Mouse (Mus musculus): ENCODE data around the gene Cotl1. TPM values are rescaled to one million over a fixed set of nuclear protein-coding genes. Genes with fewer than 3 reads are reported as not detected.

Gene Cotl1
- polyA plus RNA-seq, 1 experiment, result 453 TPM

DNA sequence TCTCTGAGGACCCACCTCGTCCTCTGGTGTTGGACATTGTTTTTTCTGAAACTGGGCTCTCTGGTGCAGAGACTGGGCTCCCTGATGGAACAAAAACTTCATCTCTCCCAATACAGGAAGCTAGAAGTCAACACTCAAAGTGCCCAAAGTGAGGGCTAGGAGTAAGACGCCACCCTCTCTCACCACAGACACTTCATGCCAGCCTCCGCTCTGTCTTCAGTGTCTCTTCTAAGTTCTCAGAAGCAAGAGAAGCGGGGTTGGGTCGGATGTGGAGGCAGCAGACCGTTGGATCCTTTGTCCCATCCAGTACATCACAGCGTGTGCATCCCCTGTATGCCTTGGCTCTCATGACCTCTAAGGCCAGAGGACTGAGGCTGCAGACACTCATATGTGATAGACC, 50.8 kb downstream of the Cotl1 start:
- H3K4me3 ChIP-seq (ENCODE audit: insufficient read depth, poor library complexity, severe bottlenecking), result no peak overlapping the region
- no peak for TF ChIP-seq MYOD1 (IDR thresholded peaks at IDR 0.05; ENCODE audit: control insufficient read depth, insufficient read length, low read depth)
- no peak for TF ChIP-seq USF1 (IDR thresholded peaks at IDR 0.05; ENCODE audit: low read depth)
- no peak for TF ChIP-seq CTCF (IDR thresholded peaks at IDR 0.05; ENCODE audit: control insufficient read depth, insufficient read depth, insufficient read length)
- no peaks in the 10 kb centered on the region for H3K36me3 ChIP-seq (ENCODE audit: control insufficient read depth, insufficient read depth)
- no peaks in the 10 kb centered on the region for H3K79me2 ChIP-seq (ENCODE audit: control insufficient read depth, insufficient read depth)
- no peak overlapping the region for H3ac ChIP-seq (ENCODE audit: control insufficient read depth, insufficient read length, low read depth)
- H3K79me3 ChIP-seq (ENCODE audit: low read depth), result no peaks in the 10 kb centered on the region
- H3K27me3 ChIP-seq (ENCODE audit: control insufficient read depth, insufficient read depth, insufficient read length), result no peaks in the 10 kb centered on the region

DNA sequence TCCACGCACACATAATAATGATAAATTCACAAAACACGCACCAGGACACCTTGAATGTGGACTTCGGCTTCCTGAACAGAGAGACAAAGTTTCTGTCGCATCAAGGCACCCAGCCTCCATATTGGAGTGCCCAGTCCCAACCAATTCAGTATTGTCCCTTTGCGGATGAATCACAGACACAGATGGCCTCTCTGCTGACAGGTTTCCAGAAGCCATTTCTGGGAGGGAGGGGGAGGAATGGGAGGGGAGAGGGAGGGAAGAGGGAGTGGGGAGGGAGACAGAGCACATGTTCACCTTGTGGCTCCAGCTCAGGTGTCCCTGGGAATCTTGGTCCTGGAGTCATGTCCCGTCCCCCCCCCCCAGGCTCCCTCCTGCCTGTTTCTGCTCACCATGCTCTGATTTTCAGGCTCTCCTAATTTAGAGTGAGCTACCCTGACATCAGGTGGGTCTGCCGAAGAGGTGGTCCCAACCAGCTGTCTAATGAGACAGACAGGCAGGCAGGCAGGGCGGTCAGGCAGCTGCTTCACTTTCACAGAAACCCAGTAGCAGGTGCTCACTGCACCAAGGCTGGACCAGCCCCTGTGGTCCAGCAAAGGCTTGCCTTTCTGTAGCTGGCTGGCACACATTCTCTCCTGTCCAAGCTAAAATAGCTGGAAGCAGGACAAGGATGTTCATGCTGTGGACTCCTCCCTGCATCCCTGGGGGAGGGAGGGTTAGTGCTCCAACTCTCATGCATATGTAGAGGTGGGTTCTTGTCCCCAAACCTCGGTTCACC, 51.5 kb downstream of the Cotl1 start:
- TF ChIP-seq USF1 (IDR thresholded peaks at IDR 0.05; ENCODE audit: low read depth), result no peak
- TF ChIP-seq MYOD1 (IDR thresholded peaks at IDR 0.05; ENCODE audit: control insufficient read depth, insufficient read length, low read depth), result no peak
- TF ChIP-seq FOSL1 (IDR thresholded peaks at IDR 0.05; ENCODE audit: insufficient read depth, low read length, poor library complexity, severe bottlenecking), result no peak
- TF ChIP-seq MAX (IDR thresholded peaks at IDR 0.05), result no peak
- TF ChIP-seq MYOG (IDR thresholded peaks at IDR 0.05; ENCODE audit: control insufficient read depth, extremely low read depth, insufficient read length), result no peak
- H3K4me3 ChIP-seq (ENCODE audit: insufficient read depth, poor library complexity, severe bottlenecking), result no peak overlapping the region
- no peaks in the 10 kb centered on the region for H3K79me2 ChIP-seq (ENCODE audit: control insufficient read depth, insufficient read depth)
- H3K36me3 ChIP-seq (ENCODE audit: control insufficient read depth, insufficient read depth), result no peaks in the 10 kb centered on the region
- H3K79me3 ChIP-seq (ENCODE audit: low read depth), result no peaks in the 10 kb centered on the region
- H3ac ChIP-seq (ENCODE audit: control insufficient read depth, insufficient read length, low read depth), result no peak overlapping the region
- H3K27me3 ChIP-seq (ENCODE audit: control insufficient read depth, insufficient read depth, insufficient read length), result no peaks in the 10 kb centered on the region

DNA sequence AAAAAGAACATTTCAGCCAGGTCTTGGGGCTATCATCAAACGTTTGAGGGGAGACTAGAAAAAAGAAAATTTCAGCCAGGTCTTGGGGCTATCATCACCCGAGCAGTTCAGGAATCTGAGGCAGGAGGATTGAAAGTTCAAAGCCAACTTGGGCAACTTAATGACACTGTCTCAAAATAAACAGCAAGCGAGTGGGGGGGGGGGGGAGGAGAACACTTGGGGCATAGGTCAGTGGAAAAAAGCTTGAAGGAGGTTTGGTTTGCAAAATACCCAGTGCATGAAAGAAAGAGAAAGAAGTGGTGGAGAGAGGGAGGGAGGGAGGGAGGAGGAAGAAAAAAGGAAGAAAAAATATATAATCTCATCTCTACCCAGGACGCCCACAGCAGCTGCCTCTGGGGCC, 53.0 kb downstream of the Cotl1 start:
- H3ac ChIP-seq (ENCODE audit: control insufficient read depth, insufficient read length, low read depth), result no peak overlapping the region
- no peaks in the 10 kb centered on the region for H3K27me3 ChIP-seq (ENCODE audit: control insufficient read depth, insufficient read depth, insufficient read length)
- no peak overlapping the region for H3K4me3 ChIP-seq (ENCODE audit: insufficient read depth, poor library complexity, severe bottlenecking)
- H3K36me3 ChIP-seq (ENCODE audit: control insufficient read depth, insufficient read depth), result no peaks in the 10 kb centered on the region
- no peaks in the 10 kb centered on the region for H3K79me2 ChIP-seq (ENCODE audit: control insufficient read depth, insufficient read depth)
- H3K79me3 ChIP-seq (ENCODE audit: low read depth), result no peaks in the 10 kb centered on the region
- no peak for TF ChIP-seq MAX (IDR thresholded peaks at IDR 0.05)
- no peak for TF ChIP-seq CEBPB (IDR thresholded peaks at IDR 0.05; ENCODE audit: low read depth)
- TF ChIP-seq CTCF (IDR thresholded peaks at IDR 0.05; ENCODE audit: control insufficient read depth, insufficient read depth, insufficient read length), result no peak
- TF ChIP-seq FOSL1 (IDR thresholded peaks at IDR 0.05; ENCODE audit: insufficient read depth, low read length, poor library complexity, severe bottlenecking), result no peak
- TF ChIP-seq USF1 (IDR thresholded peaks at IDR 0.05; ENCODE audit: low read depth), result no peak
- TF ChIP-seq MYOD1 (IDR thresholded peaks at IDR 0.05; ENCODE audit: control insufficient read depth, insufficient read length, low read depth), result no peak
- TF ChIP-seq MYOG (IDR thresholded peaks at IDR 0.05; ENCODE audit: control insufficient read depth, extremely low read depth, insufficient read length), result no peak

DNA sequence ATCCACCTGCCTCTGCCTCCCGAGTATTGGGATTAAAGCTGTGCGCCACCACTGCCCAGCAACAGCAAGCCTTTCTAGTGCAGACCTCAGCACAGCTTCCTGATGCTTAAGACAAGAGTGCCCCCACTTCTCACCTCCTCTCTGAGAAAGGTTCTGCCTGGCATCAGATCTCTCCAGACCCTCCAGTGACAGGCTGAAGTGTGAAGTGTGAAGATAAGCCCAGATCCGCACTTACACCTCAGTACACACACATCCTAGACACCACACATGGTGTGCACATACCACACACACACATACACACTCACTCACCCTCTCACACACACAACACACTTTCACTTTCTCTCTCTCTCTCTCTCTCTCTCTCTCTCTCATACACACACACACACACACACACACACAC, 53.5 kb downstream of the Cotl1 start:
- Histone ChIP-seq H3K27me3 (ENCODE audit: control insufficient read depth, insufficient read depth, insufficient read length) (no peaks in the 10 kb centered on the region), H3K4me3 (ENCODE audit: insufficient read depth, poor library complexity, severe bottlenecking) (no peak overlapping the region), H3K79me2 (ENCODE audit: control insufficient read depth, insufficient read depth) (no peaks in the 10 kb centered on the region), H3ac (ENCODE audit: control insufficient read depth, insufficient read length, low read depth) (no peak overlapping the region), H3K36me3 (ENCODE audit: control insufficient read depth, insufficient read depth) (no peaks in the 10 kb centered on the region), H3K79me3 (ENCODE audit: low read depth) (no peaks in the 10 kb centered on the region)
- TF ChIP-seq USF1 (IDR thresholded peaks at IDR 0.05; ENCODE audit: low read depth) (no peak), CTCF (IDR thresholded peaks at IDR 0.05; ENCODE audit: control insufficient read depth, insufficient read depth, insufficient read length) (no peak), MAX (IDR thresholded peaks at IDR 0.05) (no peak), MYOG (IDR thresholded peaks at IDR 0.05; ENCODE audit: control insufficient read depth, extremely low read depth, insufficient read length) (no peak), CEBPB (IDR thresholded peaks at IDR 0.05; ENCODE audit: low read depth) (no peak), FOSL1 (IDR thresholded peaks at IDR 0.05; ENCODE audit: insufficient read depth, low read length, poor library complexity, severe bottlenecking) (no peak), MYOD1 (IDR thresholded peaks at IDR 0.05; ENCODE audit: control insufficient read depth, insufficient read length, low read depth) (no peak)

DNA sequence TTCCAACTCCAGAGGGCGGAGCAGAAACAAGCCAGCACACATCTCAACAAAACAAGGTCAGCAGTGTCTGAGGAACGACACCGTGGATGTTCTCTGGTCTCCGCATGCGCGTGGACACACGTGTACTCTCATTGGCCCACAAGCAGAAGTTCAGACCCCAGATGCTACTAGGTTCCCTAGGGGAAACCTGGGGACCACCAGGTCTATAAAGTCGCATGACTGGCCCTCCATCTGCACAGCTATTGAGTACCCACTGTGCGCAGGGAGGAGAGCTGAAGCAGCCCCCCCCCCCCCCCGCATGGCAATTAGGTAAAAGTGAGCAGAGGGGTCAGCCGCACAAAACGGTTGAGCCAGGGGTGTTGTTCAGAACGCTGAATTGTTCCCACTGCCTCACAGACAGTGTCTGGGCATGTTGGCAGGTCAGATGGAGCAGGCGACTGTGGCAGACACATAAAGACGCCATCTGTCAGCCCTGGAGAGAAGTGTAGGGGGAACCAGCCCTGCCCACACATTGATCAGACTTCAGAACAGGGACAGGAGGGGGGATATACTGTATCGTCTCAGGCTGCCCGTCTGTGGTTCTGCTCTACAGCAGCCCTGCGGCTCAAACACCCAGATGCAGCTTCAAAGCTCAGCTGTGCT, 54.5 kb downstream of the Cotl1 start:
- no peaks in the 10 kb centered on the region for H3K27me3 ChIP-seq (ENCODE audit: control insufficient read depth, insufficient read depth, insufficient read length)
- no peaks in the 10 kb centered on the region for H3K36me3 ChIP-seq (ENCODE audit: control insufficient read depth, insufficient read depth)
- H3K79me3 ChIP-seq (ENCODE audit: low read depth), result no peaks in the 10 kb centered on the region
- no peaks in the 10 kb centered on the region for H3K79me2 ChIP-seq (ENCODE audit: control insufficient read depth, insufficient read depth)
- TF ChIP-seq MYOG (IDR thresholded peaks at IDR 0.05; ENCODE audit: control insufficient read depth, extremely low read depth, insufficient read length) (no peak), MYOD1 (IDR thresholded peaks at IDR 0.05; ENCODE audit: control insufficient read depth, insufficient read length, low read depth) (no peak), CEBPB (IDR thresholded peaks at IDR 0.05; ENCODE audit: low read depth) (no peak), CTCF (IDR thresholded peaks at IDR 0.05; ENCODE audit: control insufficient read depth, insufficient read depth, insufficient read length) (no peak), MAX (IDR thresholded peaks at IDR 0.05) (no peak), USF1 (IDR thresholded peaks at IDR 0.05; ENCODE audit: low read depth) (no peak), FOSL1 (IDR thresholded peaks at IDR 0.05; ENCODE audit: insufficient read depth, low read length, poor library complexity, severe bottlenecking) (no peak)
- no peak overlapping the region for H3K4me3 ChIP-seq (ENCODE audit: insufficient read depth, poor library complexity, severe bottlenecking)
- H3ac ChIP-seq (ENCODE audit: control insufficient read depth, insufficient read length, low read depth), result no peak overlapping the region
